Mouse (Mus musculus): ENCODE results near the gene Snx30. TPM values are rescaled to one million over a fixed set of nuclear protein-coding genes. Genes with fewer than 3 reads are reported as not detected.

The Snx30 gene
- polyA plus RNA-seq, 1 experiment from 2014 or later: 6.4 TPM

GRCm38 (mm10) chr4:59886281-59886680 is 80.6 kb downstream of the Snx30 start:
- WGBS: 91% methylated on average over 6 of the region's 6 CpGs
- DNase-seq (ENCODE audit: low spot score): no peak
- H3K27me3 ChIP-seq (replicated peaks; ENCODE audit: low read depth, poor library complexity, severe bottlenecking): no peaks in the 10 kb centered on the region
- H3K27ac ChIP-seq (replicated peaks): no peak overlapping the region
- H3K9me3 ChIP-seq: no peaks in the 10 kb centered on the region
- H3K4me1 ChIP-seq: no peaks in the 10 kb centered on the region
- no peak overlapping the region for H3K4me3 ChIP-seq
- peaks cover 34% of the 10 kb centered on the region for H3K36me3 ChIP-seq (replicated peaks)

DNA sequence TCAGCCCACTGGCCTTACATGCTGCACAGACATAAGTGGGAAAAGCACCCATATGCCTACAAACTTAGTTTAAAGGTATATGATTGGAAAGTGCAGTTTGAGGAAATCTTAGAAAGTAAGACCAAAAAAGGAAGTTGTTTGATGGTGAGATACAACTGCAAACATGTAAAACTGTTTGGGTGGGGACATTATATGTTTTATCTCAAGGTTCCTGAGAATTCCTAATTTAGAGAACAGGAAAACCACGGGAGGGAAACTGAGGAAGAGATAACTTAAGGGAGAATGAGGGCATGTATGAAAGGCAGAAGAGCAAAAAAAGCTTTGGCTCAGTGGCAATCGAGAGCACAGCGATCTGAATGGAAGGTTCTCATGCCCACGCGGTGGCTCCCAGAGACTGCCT is 81.4 kb downstream of the Snx30 start:
- H3K36me3 ChIP-seq (replicated peaks): peaks cover 30% of the 10 kb centered on the region
- H3K27me3 ChIP-seq (replicated peaks; ENCODE audit: low read depth, poor library complexity, severe bottlenecking): no peaks in the 10 kb centered on the region
- 92% methylated on average over 5 of the region's 5 CpGs for WGBS
- no peaks in the 10 kb centered on the region for H3K4me1 ChIP-seq
- H3K4me3 ChIP-seq: no peak overlapping the region
- no peak for DNase-seq (ENCODE audit: low spot score)
- H3K27ac ChIP-seq (replicated peaks): no peak overlapping the region
- H3K9me3 ChIP-seq: no peaks in the 10 kb centered on the region

- WGBS: 85% methylated on average over 5 of the region's 5 CpGs
- H3K27ac ChIP-seq (replicated peaks): no peak overlapping the region
- H3K9me3 ChIP-seq: no peaks in the 10 kb centered on the region
Measured at GRCm38 (mm10) chr4:59888014-59888413, 82.4 kb downstream of the Snx30 start.

GRCm38 (mm10) chr4:59890086-59890600 is 84.5 kb downstream of the Snx30 start:
- DNase-seq (ENCODE audit: low spot score): no peak
- Histone ChIP-seq H3K36me3 (replicated peaks) (peaks cover 21% of the 10 kb centered on the region), H3K4me1 (no peaks in the 10 kb centered on the region), H3K27ac (replicated peaks) (no peak overlapping the region), H3K9me3 (no peaks in the 10 kb centered on the region), H3K4me3 (no peak overlapping the region), H3K27me3 (replicated peaks; ENCODE audit: low read depth, poor library complexity, severe bottlenecking) (no peaks in the 10 kb centered on the region)
- WGBS: 90% methylated on average over 6 of the region's 6 CpGs

More at GRCm38 (mm10) chr4:59888014-59888413, 82.4 kb downstream of the Snx30 start:
- Histone ChIP-seq H3K4me3 (no peak overlapping the region), H3K4me1 (no peaks in the 10 kb centered on the region), H3K36me3 (replicated peaks) (peaks cover 20% of the 10 kb centered on the region), H3K27me3 (replicated peaks; ENCODE audit: low read depth, poor library complexity, severe bottlenecking) (no peaks in the 10 kb centered on the region)
- no peak for DNase-seq (ENCODE audit: low spot score)

GRCm38 (mm10) chr4:59891723-59892416 is 86.2 kb downstream of the Snx30 start:
- H3K36me3 ChIP-seq (replicated peaks): peaks cover 24% of the 10 kb centered on the region
- H3K27me3 ChIP-seq (replicated peaks; ENCODE audit: low read depth, poor library complexity, severe bottlenecking): no peaks in the 10 kb centered on the region
- no peaks in the 10 kb centered on the region for H3K9me3 ChIP-seq
- DNase-seq (ENCODE audit: low spot score): no peak
- no peak overlapping the region for H3K4me3 ChIP-seq
- no peaks in the 10 kb centered on the region for H3K4me1 ChIP-seq
- WGBS: 90% methylated on average over 10 of the region's 10 CpGs
- H3K27ac ChIP-seq (replicated peaks): no peak overlapping the region

GRCm38 (mm10) chr4:59892731-59893130 is 87.1 kb downstream of the Snx30 start:
- Histone ChIP-seq H3K27me3 (replicated peaks; ENCODE audit: low read depth, poor library complexity, severe bottlenecking) (no peaks in the 10 kb centered on the region), H3K4me1 (0 out of 2 replicates have a peak, but pooled peaks cover 3% of the 10 kb centered on the region), H3K36me3 (replicated peaks) (peaks cover 31% of the 10 kb centered on the region), H3K4me3 (no peak overlapping the region), H3K27ac (replicated peaks) (no peak overlapping the region), H3K9me3 (no peaks in the 10 kb centered on the region)
- 96% methylated on average over 5 of the region's 5 CpGs for WGBS
- DNase-seq (ENCODE audit: low spot score): no peak

DNA sequence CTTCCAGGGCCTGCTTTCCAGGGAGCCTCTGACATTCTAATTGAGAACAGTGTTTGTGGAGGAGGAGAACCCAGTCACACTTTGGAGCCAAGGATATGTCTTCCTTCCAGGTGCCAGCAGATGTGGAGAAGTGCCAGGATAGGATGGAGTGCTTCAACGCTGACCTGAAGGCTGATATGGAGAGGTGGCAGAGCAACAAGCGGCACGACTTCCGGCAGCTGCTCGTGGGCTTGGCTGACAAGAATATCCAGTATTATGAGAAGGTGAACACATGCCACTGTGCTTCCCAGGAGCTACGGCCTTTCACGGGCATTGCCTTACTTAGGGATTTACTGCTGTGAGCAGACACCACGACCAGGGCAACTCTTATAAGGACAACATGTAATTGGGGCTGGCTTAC is 88.8 kb downstream of the Snx30 start:
- Histone ChIP-seq H3K4me3 (no peak overlapping the region), H3K4me1 (0 out of 2 replicates have a peak, but pooled peaks cover 4% of the 10 kb centered on the region), H3K27ac (replicated peaks) (no peak overlapping the region), H3K27me3 (replicated peaks; ENCODE audit: low read depth, poor library complexity, severe bottlenecking) (no peaks in the 10 kb centered on the region), H3K9me3 (no peaks in the 10 kb centered on the region), H3K36me3 (replicated peaks) (peaks cover 42% of the 10 kb centered on the region)
- no peak for DNase-seq (ENCODE audit: low spot score)
- 91% methylated on average over 8 of the region's 8 CpGs for WGBS

DNA sequence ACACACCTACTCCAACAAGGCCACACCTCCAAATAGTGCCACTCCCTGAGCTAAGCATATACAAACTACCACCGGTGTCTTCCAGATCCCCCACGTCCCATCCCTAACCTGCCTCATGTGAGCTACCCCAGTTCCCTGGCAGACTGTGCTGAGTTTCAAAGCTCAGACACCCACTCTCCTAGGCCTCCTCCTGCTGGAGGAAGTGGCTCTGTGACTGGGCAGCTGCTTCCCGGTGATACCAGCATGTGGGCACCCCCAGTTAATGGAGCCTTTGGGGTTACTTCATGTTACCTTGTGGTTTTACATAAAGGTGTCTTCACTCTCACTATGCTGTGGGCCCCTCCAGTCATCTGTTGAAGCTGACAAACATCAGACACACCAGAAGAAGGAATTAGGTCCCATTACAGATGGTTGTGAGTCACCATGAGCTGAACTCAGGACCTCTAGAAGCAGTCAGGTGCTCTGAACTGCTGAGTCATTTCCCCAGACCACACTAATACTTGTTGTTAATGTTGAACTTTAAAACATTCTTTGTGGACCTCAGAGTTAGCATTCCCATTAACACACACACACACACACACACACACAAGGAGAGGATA is 89.4 kb downstream of the Snx30 start:
- H3K27me3 ChIP-seq (replicated peaks; ENCODE audit: low read depth, poor library complexity, severe bottlenecking): no peaks in the 10 kb centered on the region
- WGBS: 94% methylated on average over 3 of the region's 3 CpGs
- H3K4me1 ChIP-seq: 0 out of 2 replicates have a peak, but pooled peaks cover 4% of the 10 kb centered on the region

GRCm38 (mm10) chr4:59896000-59896399 is 90.4 kb downstream of the Snx30 start:
- H3K36me3 ChIP-seq (replicated peaks): peaks cover 43% of the 10 kb centered on the region
- 0 out of 2 replicates have a peak, but pooled peaks cover 4% of the 10 kb centered on the region for H3K4me1 ChIP-seq
- 65% methylated on average over 5 of the region's 5 CpGs for WGBS

More for the DNA sequence above, 89.4 kb downstream of the Snx30 start:
- no peak overlapping the region for H3K4me3 ChIP-seq
- no peak overlapping the region for H3K27ac ChIP-seq (replicated peaks)
- H3K36me3 ChIP-seq (replicated peaks): peaks cover 43% of the 10 kb centered on the region
- no peak for DNase-seq (ENCODE audit: low spot score)
- no peaks in the 10 kb centered on the region for H3K9me3 ChIP-seq

DNA sequence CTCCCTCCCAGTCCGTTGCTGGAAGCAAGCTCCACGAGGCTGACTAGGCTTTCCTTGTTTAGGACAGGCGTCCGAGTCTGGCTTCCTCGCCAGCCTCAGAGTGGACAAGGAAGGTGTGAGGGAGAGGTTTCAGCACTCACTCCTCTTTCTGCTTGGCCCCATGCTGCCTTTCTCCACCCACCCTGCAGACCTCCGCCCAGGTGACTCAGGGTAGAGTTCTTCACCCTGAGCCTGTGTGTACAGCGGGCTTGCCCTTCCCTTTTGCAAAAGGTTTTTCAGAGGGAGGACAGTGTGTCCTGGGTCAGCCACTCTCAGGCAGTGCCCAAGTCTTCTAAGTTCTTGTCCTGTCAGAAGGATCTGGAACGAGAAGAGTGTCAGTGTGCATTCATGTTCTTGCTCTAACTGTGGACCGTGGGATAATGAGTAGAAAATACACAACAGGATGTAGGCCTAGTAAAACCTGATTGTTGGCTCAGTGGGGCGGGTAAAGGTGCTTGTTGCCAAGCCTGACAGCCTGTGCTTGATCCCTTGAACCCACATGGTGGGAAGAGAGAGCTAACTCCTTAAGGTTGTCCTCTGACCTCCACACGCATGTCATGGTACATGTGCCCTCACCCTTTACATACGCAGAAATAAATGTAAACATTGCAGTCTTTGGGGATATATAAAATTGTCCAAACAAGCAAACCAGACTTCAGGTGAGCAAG is 92.3 kb downstream of the Snx30 start:
- no peaks in the 10 kb centered on the region for H3K27me3 ChIP-seq (replicated peaks; ENCODE audit: low read depth, poor library complexity, severe bottlenecking)

More at GRCm38 (mm10) chr4:59896000-59896399, 90.4 kb downstream of the Snx30 start:
- DNase-seq (ENCODE audit: low spot score): no peak
- Histone ChIP-seq H3K9me3 (no peaks in the 10 kb centered on the region), H3K4me3 (no peak overlapping the region), H3K27ac (replicated peaks) (no peak overlapping the region), H3K27me3 (replicated peaks; ENCODE audit: low read depth, poor library complexity, severe bottlenecking) (no peaks in the 10 kb centered on the region)

GRCm38 (mm10) chr4:59898521-59898919 is 92.9 kb downstream of the Snx30 start:
- H3K9me3 ChIP-seq: no peaks in the 10 kb centered on the region
- WGBS: 89% methylated on average over 9 of the region's 9 CpGs
- no peak for DNase-seq (ENCODE audit: low spot score)
- H3K27ac ChIP-seq (replicated peaks): no peak overlapping the region
- 0 out of 2 replicates have a peak, but pooled peaks cover 4% of the 10 kb centered on the region for H3K4me1 ChIP-seq
- H3K4me3 ChIP-seq: no peak overlapping the region
- no peaks in the 10 kb centered on the region for H3K27me3 ChIP-seq (replicated peaks; ENCODE audit: low read depth, poor library complexity, severe bottlenecking)
- peaks cover 43% of the 10 kb centered on the region for H3K36me3 ChIP-seq (replicated peaks)

More for the DNA sequence above, 92.3 kb downstream of the Snx30 start:
- Histone ChIP-seq H3K36me3 (replicated peaks) (peaks cover 43% of the 10 kb centered on the region), H3K27ac (replicated peaks) (no peak overlapping the region), H3K4me1 (0 out of 2 replicates have a peak, but pooled peaks cover 4% of the 10 kb centered on the region), H3K4me3 (no peak overlapping the region), H3K9me3 (no peaks in the 10 kb centered on the region)
- DNase-seq (ENCODE audit: low spot score): no peak
- WGBS: 85% methylated on average over 12 of the region's 12 CpGs

DNA sequence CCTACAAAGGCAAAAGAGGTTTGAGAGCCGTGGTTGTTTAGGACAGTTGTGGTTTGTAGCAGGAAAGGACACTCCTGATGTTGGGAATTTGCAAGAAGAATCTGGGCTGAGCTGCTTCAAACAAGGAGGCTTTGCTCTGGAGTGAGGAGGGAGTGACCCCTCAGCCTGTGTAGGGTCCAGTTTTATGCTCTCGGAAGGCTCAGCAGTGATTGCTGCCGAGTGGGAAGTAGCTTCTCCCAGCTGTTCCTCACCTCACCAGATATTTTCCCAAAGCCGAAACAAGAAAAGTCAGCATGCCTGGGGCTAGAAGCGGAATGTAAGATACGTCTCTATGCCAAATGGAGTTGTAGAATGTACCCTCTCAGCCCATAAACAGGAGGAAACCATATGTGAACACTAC is 96.2 kb downstream of the Snx30 start:
- WGBS: 85% methylated on average over 6 of the region's 6 CpGs
- Histone ChIP-seq H3K27me3 (replicated peaks; ENCODE audit: low read depth, poor library complexity, severe bottlenecking) (no peaks in the 10 kb centered on the region), H3K9me3 (no peaks in the 10 kb centered on the region), H3K4me1 (0 out of 2 replicates have a peak, but pooled peaks cover 4% of the 10 kb centered on the region), H3K27ac (replicated peaks) (no peak overlapping the region), H3K4me3 (no peak overlapping the region), H3K36me3 (replicated peaks) (peaks cover 19% of the 10 kb centered on the region)
- no peak for DNase-seq (ENCODE audit: low spot score)

Measured in embryonic facial prominence, embryonic 10.5 days (tissue).